Mouse (Mus musculus) neutrophil, adult 5-6 weeks (primary cell): ENCODE measurements at regions not wholly inside any gene's neighbourhood (a gene's known extent, or its start where the extent isn't known, plus 50 kb on each side); places are given as distances from the start of the nearest gene placed in this dataset.

ENCODE experiments used
- ATAC-seq: fragments of 151-379, 151-347 bp; 2 replicates; pipeline ENCODE4 v1.8.0; 2017; ENCODE audit warnings: mild to moderate bottlenecking, moderate TSS enrichment; ENCODE audit not compliant: insufficient number of reproducible peaks, poor library complexity, low FRiP score, severe bottlenecking; ENCODE audit errors: extremely low read depth

DNA sequence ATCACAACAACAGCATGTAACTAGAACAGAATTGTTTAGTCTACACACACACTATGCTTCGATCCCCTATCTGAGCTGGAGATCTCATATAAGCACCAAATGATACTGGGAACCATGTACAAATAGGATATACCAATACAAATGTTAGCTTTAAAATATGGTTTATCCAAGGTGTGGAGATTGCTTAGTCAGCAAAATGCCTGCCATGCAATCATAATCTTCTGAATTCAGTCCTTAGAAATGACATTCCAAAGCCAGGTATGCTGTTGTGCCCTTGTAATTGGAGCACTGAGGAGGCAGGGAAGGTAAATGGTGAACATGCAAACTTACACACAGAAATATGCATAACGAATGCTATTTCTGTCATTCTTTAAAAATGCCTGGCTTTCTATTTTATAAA is 54.0 kb upstream of the Thsd7b start:
- ATAC-seq, result no peak

- no peak for ATAC-seq
Observed at GRCm38 (mm10) chr1:129208806-129209205, 64.3 kb upstream of the Thsd7b start.

DNA sequence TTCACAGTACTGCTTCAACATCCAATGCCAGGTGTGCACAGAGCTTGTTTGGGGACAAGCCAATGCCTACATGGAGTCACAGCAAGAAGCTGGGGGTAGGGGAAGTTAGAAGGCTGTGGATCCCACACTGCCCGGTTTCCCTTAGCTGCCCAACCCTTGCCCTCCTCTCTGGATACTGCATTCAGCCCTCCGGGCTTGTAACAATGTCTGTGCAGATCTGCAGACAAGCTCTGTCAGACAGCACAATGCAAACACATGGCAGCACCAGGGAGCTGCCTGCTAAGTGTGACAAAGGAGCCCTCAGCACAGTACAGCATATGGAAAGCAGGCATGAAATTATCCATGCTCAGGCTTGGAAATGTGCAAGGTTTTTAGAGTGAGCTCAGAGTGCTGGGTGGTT is 64.7 kb upstream of the Thsd7b start:
- no peak for ATAC-seq

DNA sequence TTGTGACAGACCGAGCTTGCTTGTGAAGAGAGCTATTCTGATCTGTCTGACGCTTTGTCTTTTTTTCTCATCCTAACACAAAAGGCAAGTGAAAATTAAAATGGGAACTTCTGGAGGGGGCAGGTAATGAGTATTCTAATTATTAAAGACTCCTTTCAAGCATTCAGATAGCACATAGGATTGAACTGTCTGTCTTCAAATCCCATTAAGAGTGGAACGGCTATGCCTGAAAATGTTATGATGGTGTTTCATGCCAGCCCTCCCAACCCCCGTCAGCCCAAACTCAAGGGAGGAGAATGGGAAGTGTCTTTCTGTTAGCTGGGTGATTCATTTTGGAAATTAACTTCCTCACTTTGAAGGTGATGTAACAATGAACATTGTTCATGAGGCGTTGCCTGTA is 65.4 kb upstream of the Thsd7b start:
- ATAC-seq, result no peak

GRCm38 (mm10) chr1:129180174-129180759 is 92.8 kb upstream of the Thsd7b start:
- ATAC-seq, result no peak

- no peak for ATAC-seq
Observed at GRCm38 (mm10) chr1:129169936-129170335, 103.2 kb upstream of the Thsd7b start.

DNA sequence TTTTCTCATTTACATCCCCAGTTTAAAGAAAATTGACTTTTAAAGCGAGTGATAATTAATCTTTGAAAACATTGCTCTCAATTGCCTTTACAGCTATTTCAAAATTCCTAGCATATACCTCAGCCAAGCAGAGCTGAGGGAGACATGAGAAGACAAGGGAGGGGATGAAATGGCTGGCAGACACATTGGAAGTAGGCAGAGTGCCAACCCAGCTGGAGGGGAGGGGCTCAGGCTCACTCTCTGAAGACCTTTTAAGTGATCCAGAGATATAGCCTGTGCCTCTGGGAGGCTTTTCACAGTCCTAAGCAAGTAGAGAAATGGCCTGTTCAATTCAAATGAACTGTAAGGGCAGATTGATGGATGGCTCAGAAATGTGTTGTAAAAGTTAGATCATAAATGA is 122.5 kb upstream of the Thsd7b start:
- ATAC-seq, result no peak

- no peak for ATAC-seq
Observed at GRCm38 (mm10) chr1:129148733-129149388, 124.2 kb upstream of the Thsd7b start.

GRCm38 (mm10) chr1:129146395-129147094 is 126.6 kb upstream of the Thsd7b start:
- no peak for ATAC-seq

- ATAC-seq, result no peak
Observed at GRCm38 (mm10) chr1:129138783-129139182, 134.3 kb upstream of the Thsd7b start.

GRCm38 (mm10) chr1:129106961-129107557 is 166.0 kb upstream of the Thsd7b start:
- ATAC-seq, result no peak

- no peak for ATAC-seq
Observed at GRCm38 (mm10) chr1:129100997-129101396, 172.1 kb upstream of the Thsd7b start.

DNA sequence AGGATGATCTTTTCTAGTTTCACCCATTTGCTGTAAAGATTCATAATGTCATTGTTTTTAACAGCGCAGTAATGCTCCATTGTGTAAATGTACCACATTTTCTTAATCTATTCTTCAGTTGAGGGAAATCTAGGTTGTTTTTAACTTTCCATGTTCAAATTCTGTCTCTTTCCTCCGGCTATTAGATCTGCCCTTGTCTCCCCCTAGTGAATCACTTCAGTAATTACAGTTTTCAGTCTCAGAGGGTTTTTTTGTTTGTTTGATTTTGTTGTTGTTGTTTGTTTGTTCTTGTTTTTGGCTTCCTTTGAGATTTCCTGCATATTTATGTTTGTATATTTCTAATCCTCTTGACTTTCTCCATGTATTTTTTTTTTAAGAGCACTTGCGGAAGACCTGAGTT is 194.8 kb upstream of the Thsd7b start:
- no peak for ATAC-seq

GRCm38 (mm10) chr1:129057182-129057581 is 215.9 kb upstream of the Thsd7b start:
- no peak for ATAC-seq

GRCm38 (mm10) chr1:129055252-129055651 is 217.8 kb upstream of the Thsd7b start:
- no peak for ATAC-seq

GRCm38 (mm10) chr1:129033707-129034106 is 239.4 kb upstream of the Thsd7b start:
- no peak for ATAC-seq

- no peak for ATAC-seq
Observed at GRCm38 (mm10) chr1:129005899-129006298, 267.2 kb upstream of the Thsd7b start.

GRCm38 (mm10) chr1:129002286-129002685 is 270.8 kb upstream of the Thsd7b start:
- ATAC-seq, result no peak

GRCm38 (mm10) chr1:129001766-129002165 is 271.3 kb upstream of the Thsd7b start:
- ATAC-seq, result no peak
